22 mouse cellular contexts compared by ENCODE assay signal in the genomic region with DNA sequence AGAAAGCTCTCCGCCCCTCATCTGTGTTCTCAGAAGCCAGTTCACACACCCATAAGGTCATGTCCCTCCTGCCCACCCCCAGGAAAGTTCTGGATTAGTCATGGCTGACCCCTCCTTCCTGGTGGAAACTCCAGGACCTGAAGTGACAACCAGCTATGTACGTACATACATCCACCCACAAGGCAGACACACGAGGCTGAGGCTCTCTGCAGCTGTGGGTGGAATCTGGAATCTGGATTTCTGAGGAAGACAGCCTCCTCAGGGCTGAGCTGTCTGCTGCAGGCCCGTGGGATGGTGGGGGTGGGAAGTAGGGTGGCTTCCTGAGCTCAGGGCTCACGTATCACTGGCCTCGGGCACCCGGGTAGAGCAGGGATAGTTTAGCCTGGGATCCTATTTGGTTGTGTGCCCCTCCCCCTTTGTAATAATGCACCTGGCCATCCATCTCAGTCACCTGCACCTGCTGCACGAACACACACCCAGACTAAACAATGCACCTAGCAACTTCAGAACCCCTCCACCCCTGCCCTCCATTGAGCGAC. TPM values are rescaled to one million over a fixed set of nuclear protein-coding genes. Genes with fewer than 3 reads are reported as not detected.
DNase-seq lines count a peak whose midpoint lies in the region; ATAC-seq lines count a peak whose summit lies in the region.
"Had no signal": no experiment of that assay in that cellular context is flagged by ENCODE, and none has a peak within 500 bp of the region (broad histone marks: within the 10 kb centered on the region; RNA-seq: fewer than 3 reads in every experiment).

No protein-coding gene starts in this region.

- 69% methylated on average over 9 of the region's 9 CpGs for WGBS in neural tube, embryonic 11.5 days
- WGBS in neural tube, embryonic 15.5 days, result 75% methylated on average over 9 of the region's 9 CpGs
- 45% methylated on average over 9 of the region's 9 CpGs for WGBS in embryonic facial prominence, embryonic 14.5 days

- no peaks in the 10 kb centered on the region for H3K36me3 ChIP-seq in neural tube, embryonic 11.5 days (ENCODE audit: control insufficient read depth, insufficient read depth, low read length)
- no peaks in the 10 kb centered on the region for H3K36me3 ChIP-seq in neural tube, embryonic 15.5 days
- no peaks in the 10 kb centered on the region for H3K36me3 ChIP-seq in embryonic facial prominence, embryonic 14.5 days (ENCODE audit: control insufficient read depth, insufficient read depth, low read length)

- no peak overlapping the region for H3K4me2 ChIP-seq in neural tube, embryonic 11.5 days (ENCODE audit: low read depth)
- no peak overlapping the region for H3K4me2 ChIP-seq in neural tube, embryonic 15.5 days
- H3K4me2 ChIP-seq in embryonic facial prominence, embryonic 14.5 days (ENCODE audit: low read depth, low read length), result no peak overlapping the region
- H3K4me2 ChIP-seq: heart, embryonic 11.5 days; liver, embryonic 11.5 days had no signal

- no peak overlapping the region for H3K27ac ChIP-seq in neural tube, embryonic 11.5 days (ENCODE audit: low read depth, low read length)
- H3K27ac ChIP-seq in neural tube, embryonic 15.5 days (replicated peaks), result no peak overlapping the region
- no peak overlapping the region for H3K27ac ChIP-seq in embryonic facial prominence, embryonic 14.5 days (replicated peaks; ENCODE audit: low read depth, low read length)
- H3K27ac ChIP-seq: kidney, postnatal 0 days had no signal

- no peaks in the 10 kb centered on the region for H3K27me3 ChIP-seq in neural tube, embryonic 11.5 days (ENCODE audit: control insufficient read depth, insufficient read depth, low read length)
- no peaks in the 10 kb centered on the region for H3K27me3 ChIP-seq in neural tube, embryonic 15.5 days (replicated peaks)
- H3K27me3 ChIP-seq in embryonic facial prominence, embryonic 14.5 days (replicated peaks; ENCODE audit: control insufficient read depth, insufficient read depth, low read length), result no peaks in the 10 kb centered on the region
- H3K27me3 ChIP-seq: CH12.LX had no signal

- peak; percentile 91 for DNase-seq in heart, adult 11 months
- DNase-seq in heart, adult 9 months (ENCODE audit: low spot score in 2 of 2), result no peak
- DNase-seq in neural tube, embryonic 11.5 days (ENCODE audit: low spot score), result peak; percentile 9
- DNase-seq in embryonic facial prominence, embryonic 14.5 days (ENCODE audit: low spot score), result no peak
- no peak for DNase-seq in adrenal gland, adult 8-10 months
- DNase-seq in liver, result no peak
- DNase-seq: adrenal gland, adult 2 months; B cell, adult 2 months; cerebellum, adult 18-20 months; cerebellum, postnatal 14 days; embryo, embryonic 11 days; forebrain, postnatal 0 days; kidney, adult 2 months; liver, postnatal 0 days; lung, postnatal 10 days; midbrain, embryonic 14.5 days had no signal

- no peaks in the 10 kb centered on the region for H3K9me3 ChIP-seq in neural tube, embryonic 11.5 days (ENCODE audit: control insufficient read depth, low read length)
- H3K9me3 ChIP-seq in neural tube, embryonic 15.5 days (replicated peaks), result no peaks in the 10 kb centered on the region
- H3K9me3 ChIP-seq in embryonic facial prominence, embryonic 14.5 days (ENCODE audit: control insufficient read depth, low read length), result no peaks in the 10 kb centered on the region
- H3K9me3 ChIP-seq: G1E had no signal

- peaks cover 1% of the 10 kb centered on the region for H3K4me1 ChIP-seq in neural tube, embryonic 11.5 days (ENCODE audit: control insufficient read depth, insufficient read depth, low read length)
- peaks cover 17% of the 10 kb centered on the region for H3K4me1 ChIP-seq in neural tube, embryonic 15.5 days
- peaks cover 10% of the 10 kb centered on the region for H3K4me1 ChIP-seq in embryonic facial prominence, embryonic 14.5 days (ENCODE audit: control insufficient read depth, insufficient read depth, low read length)

- no peak overlapping the region for H3K4me3 ChIP-seq in neural tube, embryonic 11.5 days (ENCODE audit: low read depth, low read length)
- no peak overlapping the region for H3K4me3 ChIP-seq in neural tube, embryonic 15.5 days (replicated peaks)
- no peak overlapping the region for H3K4me3 ChIP-seq in embryonic facial prominence, embryonic 14.5 days (ENCODE audit: low read depth, low read length)

- H3K9ac ChIP-seq in neural tube, embryonic 11.5 days (ENCODE audit: low read length), result 0 out of 2 replicates have a peak overlapping the region, but pooled peaks have one; percentile 3
- H3K9ac ChIP-seq in neural tube, embryonic 15.5 days (replicated peaks), result no peak overlapping the region
- no peak overlapping the region for H3K9ac ChIP-seq in embryonic facial prominence, embryonic 14.5 days (ENCODE audit: low read depth, low read length)
- H3K9ac ChIP-seq: forebrain, postnatal 0 days; liver, postnatal 0 days had no signal

- no peak for ATAC-seq in neural tube, embryonic 11.5 days (ENCODE audit: insufficient read depth, low FRiP score, low TSS enrichment)
- ATAC-seq in neural tube, embryonic 15.5 days (ENCODE audit: low FRiP score), result no peak
- peak; percentile 44; the same call in 1 of the 2 replicates for ATAC-seq in embryonic facial prominence, embryonic 14.5 days (ENCODE audit: low read depth)
- ATAC-seq: forebrain, postnatal 0 days; liver, postnatal 0 days had no signal

RNA-seq across cellular contexts. Expression of gene Bag5, which starts 12.1 kb away (rescaled TPM):
- polyA plus RNA-seq in neural tube, embryonic 11.5 days (2014; fragmentation: Nextera tagmentation; extraction: Ambion mirVana), result 58.8 and 60.0 TPM in 2 replicates
- polyA plus RNA-seq in neural tube, embryonic 15.5 days (2015; fragmentation: Nextera tagmentation; extraction: Ambion mirVana), result 61.5 and 65.2 TPM in 2 replicates
- 59.0 and 61.5 TPM in 2 replicates for polyA plus RNA-seq in embryonic facial prominence, embryonic 14.5 days (2014; fragmentation: Nextera tagmentation; extraction: Ambion mirVana)
- total RNA-seq in adrenal gland, adult 8-10 months (2022), result 10 to 100 TPM; 39.2 to 41.7 (median 40.0) TPM

RNA-seq across cellular contexts. Expression of gene Apopt1, which starts 12.1 kb away (rescaled TPM):
- polyA plus RNA-seq in neural tube, embryonic 11.5 days (2014; fragmentation: Nextera tagmentation; extraction: Ambion mirVana), result 53.1 and 53.4 TPM in 2 replicates
- polyA plus RNA-seq in neural tube, embryonic 15.5 days (2015; fragmentation: Nextera tagmentation; extraction: Ambion mirVana), result 58.5 and 58.8 TPM in 2 replicates
- polyA plus RNA-seq in embryonic facial prominence, embryonic 14.5 days (2014; fragmentation: Nextera tagmentation; extraction: Ambion mirVana), result 46.6 and 48.0 TPM in 2 replicates
- 10 to 100 TPM; 65.7 to 82.3 (median 74.3) TPM for total RNA-seq in adrenal gland, adult 8-10 months (2022)

RNA-seq across cellular contexts. Expression of gene Trmt61a, which starts 23.1 kb away (rescaled TPM):
- 5.8 and 6.6 TPM in 2 replicates for polyA plus RNA-seq in neural tube, embryonic 11.5 days (2014; fragmentation: Nextera tagmentation; extraction: Ambion mirVana)
- 9.6 and 10.8 TPM in 2 replicates for polyA plus RNA-seq in neural tube, embryonic 15.5 days (2015; fragmentation: Nextera tagmentation; extraction: Ambion mirVana)
- polyA plus RNA-seq in embryonic facial prominence, embryonic 14.5 days (2014; fragmentation: Nextera tagmentation; extraction: Ambion mirVana), result 5.8 and 7.9 TPM in 2 replicates
- 10 to 100 TPM; 12.8 to 16.6 (median 16.0) TPM for total RNA-seq in adrenal gland, adult 8-10 months (2022)

RNA-seq across cellular contexts. Expression of gene Ckb, which starts 28.9 kb away (rescaled TPM):
- 2,083 and 2,271 TPM in 2 replicates for polyA plus RNA-seq in neural tube, embryonic 11.5 days (2014; fragmentation: Nextera tagmentation; extraction: Ambion mirVana)
- polyA plus RNA-seq in neural tube, embryonic 15.5 days (2015; fragmentation: Nextera tagmentation; extraction: Ambion mirVana), result 1,500 and 1,731 TPM in 2 replicates
- polyA plus RNA-seq in embryonic facial prominence, embryonic 14.5 days (2014; fragmentation: Nextera tagmentation; extraction: Ambion mirVana), result 206 and 208 TPM in 2 replicates
- total RNA-seq in adrenal gland, adult 8-10 months (2022), result 100 to 1,000 TPM in 1 of 4 experiments, 10 to 100 TPM in 3; 50.3 to 118 (median 79.5) TPM
- polyA plus RNA-seq: G1E had no signal

RNA-seq across cellular contexts. Expression of gene Klc1, which starts 57.7 kb away (rescaled TPM):
- polyA plus RNA-seq in neural tube, embryonic 11.5 days (2014; fragmentation: Nextera tagmentation; extraction: Ambion mirVana), result 339 and 364 TPM in 2 replicates
- polyA plus RNA-seq in neural tube, embryonic 15.5 days (2015; fragmentation: Nextera tagmentation; extraction: Ambion mirVana), result 504 and 568 TPM in 2 replicates
- polyA plus RNA-seq in embryonic facial prominence, embryonic 14.5 days (2014; fragmentation: Nextera tagmentation; extraction: Ambion mirVana), result 128 and 137 TPM in 2 replicates
- 100 to 1,000 TPM in 2 of 4 experiments, 10 to 100 TPM in 2; 87.5 to 137 (median 109) TPM for total RNA-seq in adrenal gland, adult 8-10 months (2022)

Comparison
In these comparisons a context has a peak if more than half of its experiments do, and no peak if none do; other contexts are left out.
1. DNase-seq: peak in heart, adult 11 months (single experiment) and neural tube, embryonic 11.5 days (single experiment); none in heart, adult 9 months (0 of 2), embryonic facial prominence, embryonic 14.5 days (single experiment), adrenal gland, adult 8-10 months (single experiment) and liver (single experiment).